Mouse (Mus musculus): Measurements from ENCODE around the gene BC017158.

The BC017158 gene

GRCm38 (mm10) chr7:128255757-128256156, 42.2 kb downstream of the BC017158 start:
- DNase-seq, result no peak

DNA sequence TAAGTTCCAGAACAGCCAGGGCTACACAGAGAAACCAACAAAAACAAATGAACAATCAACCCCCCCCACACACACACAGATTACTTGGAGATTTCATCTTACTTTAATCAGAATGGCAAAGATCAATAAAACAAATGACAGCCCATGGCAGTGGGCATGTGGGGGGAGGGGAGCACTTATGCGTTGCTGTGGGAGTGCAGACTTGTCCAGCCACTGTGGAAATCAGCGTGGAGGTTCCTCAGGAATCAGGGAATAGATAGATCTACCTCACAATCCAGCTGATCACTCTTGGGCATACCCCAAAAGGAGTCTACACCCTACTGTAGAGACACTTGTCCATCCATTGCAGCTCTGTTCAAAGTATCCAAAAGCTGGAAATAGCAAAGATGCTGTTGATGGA, 43.0 kb downstream of the BC017158 start:
- DNase-seq, result no peak

- DNase-seq, result peak; percentile 94
Observed at GRCm38 (mm10) chr7:128252609-128253008, 45.4 kb downstream of the BC017158 start.

DNA sequence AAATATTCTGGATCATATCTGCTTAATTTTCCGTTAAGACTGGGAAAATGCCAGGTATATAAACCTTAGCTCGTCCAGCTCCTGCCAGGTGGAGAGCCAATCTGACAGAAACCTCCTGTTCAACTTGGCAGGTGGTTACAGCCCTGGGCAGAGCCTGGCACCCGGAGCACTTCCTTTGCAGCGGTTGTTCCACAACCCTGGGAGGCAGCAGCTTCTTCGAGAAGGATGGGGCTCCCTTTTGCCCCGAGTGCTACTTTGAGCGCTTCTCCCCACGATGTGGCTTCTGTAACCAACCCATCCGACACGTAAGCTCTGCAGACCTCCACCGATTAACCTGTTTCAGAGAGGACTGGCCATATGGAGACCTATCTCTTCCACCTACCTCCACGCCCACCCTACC, 46.0 kb downstream of the BC017158 start:
- DNase-seq, result peak; percentile 57

DNA sequence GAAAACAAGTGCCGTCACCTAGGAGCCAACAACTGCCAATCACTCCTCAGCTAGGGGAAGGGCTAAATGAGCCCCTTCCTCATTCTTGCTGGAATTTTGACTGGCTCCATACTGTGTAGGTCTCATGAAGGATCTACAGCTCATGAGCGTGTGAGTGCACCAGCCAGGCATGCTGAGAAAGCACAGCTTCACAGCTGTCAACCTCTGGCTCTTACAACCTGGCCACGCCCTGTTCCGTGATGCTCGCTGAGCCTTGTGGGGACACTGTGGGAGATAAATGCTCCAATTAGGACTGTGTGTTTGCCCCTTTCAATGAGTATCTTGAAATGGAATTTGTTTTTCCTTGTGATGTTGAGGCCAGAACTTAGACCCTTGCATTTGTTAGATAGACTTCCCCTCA, 48.0 kb downstream of the BC017158 start:
- DNase-seq, result no peak

- DNase-seq, result no peak
Observed at GRCm38 (mm10) chr7:128248081-128249042, 49.6 kb downstream of the BC017158 start.

DNA sequence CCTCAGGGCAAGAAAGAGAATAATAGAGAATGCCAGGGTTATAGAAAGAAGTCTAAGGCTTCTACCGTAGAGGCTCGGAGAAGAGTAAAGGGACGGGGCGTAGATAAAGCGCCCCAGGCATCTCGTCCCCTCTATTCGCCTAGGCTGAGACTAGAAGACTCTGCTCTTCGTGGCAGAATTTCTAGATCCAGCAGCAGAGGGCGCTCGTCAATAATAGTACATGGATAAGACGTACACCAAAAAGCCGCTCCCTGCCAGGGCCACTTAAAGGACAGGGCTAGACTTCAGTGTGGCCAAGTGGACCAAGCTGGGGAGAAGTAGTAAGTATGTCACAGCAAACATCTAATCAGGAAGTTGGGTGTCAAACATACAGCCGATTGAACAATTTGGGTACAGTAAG, 50.5 kb downstream of the BC017158 start:
- DNase-seq, result peak; percentile 82

GRCm38 (mm10) chr7:128246496-128247391, 51.2 kb downstream of the BC017158 start, which contains the start of gene Tgfb1i1:
Gene Tgfb1i1, plus strand, starts transcription at chr7:128246812.
- no peak for DNase-seq

GRCm38 (mm10) chr7:128245547-128245946, 52.4 kb downstream of the BC017158 start:
- no peak for DNase-seq

GRCm38 (mm10) chr7:128244410-128245025, 53.5 kb downstream of the BC017158 start:
- DNase-seq, result no peak

DNA sequence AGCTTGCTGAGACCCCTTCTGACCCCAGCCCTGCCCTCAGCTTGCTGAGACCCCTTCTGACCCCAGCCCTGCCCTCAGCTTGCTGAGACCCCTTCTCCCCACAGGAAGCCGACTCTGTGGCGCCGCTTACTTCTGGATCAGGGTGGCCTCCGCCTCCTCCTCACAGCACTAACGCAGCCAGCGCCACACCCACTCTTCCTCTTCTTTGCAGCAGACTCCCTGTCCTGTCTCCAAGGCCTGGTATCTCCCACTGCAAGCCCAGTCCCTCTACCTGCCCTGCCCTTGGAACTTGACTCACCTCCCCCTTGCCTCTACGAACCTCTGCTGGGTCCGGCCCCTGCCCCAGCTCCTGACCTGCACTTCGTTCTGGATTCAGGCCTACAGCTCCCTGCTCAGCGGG, 54.0 kb downstream of the BC017158 start:
- no peak for DNase-seq

DNA sequence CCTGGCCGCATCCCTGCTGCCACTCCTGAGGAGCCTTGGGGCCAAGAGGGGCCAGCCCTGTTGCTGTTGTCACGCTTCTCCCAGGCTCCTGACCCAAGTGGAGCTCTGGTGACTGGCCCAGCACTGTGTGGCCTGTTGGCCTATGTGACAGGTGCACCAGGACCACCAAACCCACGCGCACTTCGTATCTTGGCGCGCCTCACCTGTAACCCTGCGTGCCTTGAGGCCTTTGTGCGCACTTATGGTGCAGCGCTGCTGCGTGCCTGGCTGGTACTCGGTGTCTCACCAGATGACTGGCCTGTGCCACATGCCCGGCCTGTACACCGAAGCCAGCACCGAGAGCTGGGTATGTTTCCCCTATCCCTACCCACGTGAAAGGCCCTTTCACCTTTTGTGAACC, 55.6 kb downstream of the BC017158 start:
- DNase-seq, result no peak

- no peak for DNase-seq
Observed at GRCm38 (mm10) chr7:128240131-128240784, 57.7 kb downstream of the BC017158 start.

- peak; percentile 62 for DNase-seq
Observed at GRCm38 (mm10) chr7:128238991-128239390, 59.0 kb downstream of the BC017158 start.

DNA sequence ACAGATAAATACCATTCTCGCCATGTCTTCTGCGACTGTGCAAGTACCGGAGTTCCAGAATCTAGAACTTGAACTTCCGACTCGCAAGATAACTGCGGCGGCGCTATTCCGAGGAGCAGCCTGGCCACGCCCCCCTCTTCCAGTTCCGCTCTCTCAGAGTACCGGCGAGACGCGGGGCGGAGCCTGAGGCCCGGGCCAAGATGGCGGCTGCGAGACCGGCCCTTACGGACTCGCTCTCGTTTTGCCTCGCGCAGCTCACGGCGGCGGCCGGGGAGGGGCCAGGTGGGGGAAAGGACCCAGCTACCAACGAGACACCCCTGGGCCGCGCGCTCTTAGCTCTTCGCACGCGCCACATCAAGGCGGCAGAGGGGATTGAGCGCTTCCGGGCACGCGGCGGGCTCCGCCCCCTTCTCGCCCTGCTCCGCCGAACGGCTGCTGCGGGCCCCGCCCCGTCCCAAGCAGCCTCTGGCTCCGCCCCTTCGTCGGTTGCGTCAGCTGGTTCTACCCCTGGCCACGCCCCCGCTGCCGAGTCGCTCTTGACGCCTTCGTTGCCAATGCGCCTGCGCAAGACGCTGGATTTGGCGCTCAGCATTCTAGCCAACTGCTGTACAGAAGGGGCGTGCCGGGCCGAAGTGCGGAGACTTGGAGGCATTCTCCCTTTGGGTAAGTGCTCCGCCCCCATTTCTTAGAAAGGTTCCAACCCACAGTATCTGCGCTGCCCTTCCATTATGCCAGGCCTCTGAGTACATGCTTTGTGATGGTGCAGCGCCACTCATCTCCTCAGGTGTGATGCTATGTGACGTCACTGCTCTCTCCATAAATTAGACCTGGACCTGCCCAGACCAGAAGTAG, 59.8 kb downstream of the BC017158 start, which contains the start of gene 9130023H24Rik:
TSS of gene 9130023H24Rik (minus strand) at position 105 of the 852 bp plus-strand sequence.
- peak; percentile 100 for DNase-seq

DNA sequence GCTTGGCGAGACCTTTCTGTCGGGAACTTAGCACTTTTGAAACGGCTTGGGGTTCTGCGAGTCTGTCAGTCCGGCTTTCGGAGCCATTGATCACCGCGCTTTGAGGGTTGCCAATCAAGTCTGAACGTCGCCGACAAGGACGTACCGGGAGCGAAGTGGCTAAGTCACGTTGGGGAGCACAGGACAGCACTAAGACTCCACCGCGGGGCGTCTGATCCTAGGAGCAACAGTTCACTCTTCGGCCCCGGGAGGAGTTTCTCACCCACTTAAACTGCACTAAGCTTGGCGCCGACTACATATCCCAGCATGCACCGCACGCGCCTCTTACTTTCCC, 60.4 kb downstream of the BC017158 start:
- DNase-seq, result no peak

DNA sequence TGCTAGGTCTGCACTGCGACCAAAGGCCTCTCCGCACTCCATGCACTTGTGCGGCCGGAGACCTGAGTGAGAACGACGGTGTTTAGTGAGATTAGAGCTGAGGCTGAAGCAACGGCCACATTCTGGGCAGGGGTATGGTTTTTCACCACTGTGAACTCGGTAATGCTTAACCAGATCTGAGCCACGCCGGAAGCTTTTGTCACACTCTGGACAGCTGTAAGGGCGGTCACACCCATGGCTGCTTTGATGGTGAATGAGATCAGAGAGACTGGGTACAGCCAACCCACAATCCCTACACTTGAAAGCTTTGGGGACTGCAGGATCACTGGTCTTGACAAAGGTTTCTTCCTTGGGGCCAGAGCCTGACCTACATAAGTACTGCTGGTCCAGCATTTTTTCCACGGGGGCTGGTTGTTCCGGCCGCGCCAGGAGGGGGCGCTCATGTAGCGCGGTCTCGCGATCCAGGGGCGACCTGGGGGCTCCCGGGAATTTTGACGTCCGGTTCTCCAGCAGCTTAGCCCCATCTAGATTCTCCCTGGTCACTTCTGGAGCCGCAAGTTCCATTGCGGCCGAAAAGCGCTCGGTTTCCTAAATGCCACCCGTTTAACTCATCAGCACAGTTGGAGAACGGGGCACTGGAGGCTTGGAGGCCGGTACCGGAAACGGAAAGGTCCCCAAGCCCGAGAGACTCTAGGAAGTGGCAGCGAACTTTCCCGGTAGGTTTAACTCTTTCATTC, 60.9 kb downstream of the BC017158 start, which contains the start of gene Armc5:
TSS of gene Armc5 (plus strand) at position 487 of the 737 bp plus-strand sequence.
- DNase-seq, result peak; percentile 84

GRCm38 (mm10) chr7:128236426-128236825, 61.5 kb downstream of the BC017158 start:
- DNase-seq, result no peak

- no peak for DNase-seq
Observed at GRCm38 (mm10) chr7:128235481-128235880, 62.5 kb downstream of the BC017158 start.

DNA sequence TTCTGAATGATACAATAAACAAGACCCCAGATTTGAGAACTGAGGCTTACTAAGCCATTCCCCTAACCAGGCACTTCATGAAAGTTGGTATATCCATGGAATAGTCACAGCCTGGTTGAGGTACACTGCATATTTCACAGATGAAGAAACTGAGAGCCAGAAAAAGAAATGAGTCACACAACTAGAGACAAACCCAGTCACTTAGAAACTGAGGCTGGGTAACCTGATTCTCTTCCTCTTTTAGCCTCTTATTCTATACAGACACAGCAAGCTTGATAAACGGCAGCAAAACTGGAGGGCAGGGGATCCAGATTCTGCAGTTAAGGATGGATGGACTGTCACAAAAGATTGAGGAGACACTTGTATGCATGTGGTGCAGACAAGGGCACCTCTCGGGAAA, 63.2 kb downstream of the BC017158 start:
- DNase-seq, result no peak

GRCm38 (mm10) chr7:128231741-128232140, 66.2 kb downstream of the BC017158 start:
- DNase-seq, result no peak

All from thymus, postnatal 14 days (tissue).